Mouse (Mus musculus) embryonic facial prominence, embryonic 10.5 days (tissue): Measurements from ENCODE around the gene Dennd5a. TPM values are rescaled to one million over a fixed set of nuclear protein-coding genes. Genes with fewer than 3 reads are reported as not detected.
"Not testable (repeated sequence)": the region's sequence is repeated elsewhere in the genome, so short reads cannot be mapped to it uniquely, and the experiment has no call there.

ENCODE experiments used
- DNase-seq: peaks from one replicate; pipeline ENCODE4 v3.0.0-alpha.2; 2017; ENCODE audit warnings: low spot score
- H3K27ac ChIP-seq: fragments of 300-500 bp; sonication (generic); replicated peaks from 2 replicates; pipeline ENCODE4 v1.5.1; 2016; ENCODE audit warnings: mild to moderate bottlenecking
- H3K27me3 ChIP-seq: fragments of 300-500 bp; sonication (generic); replicated peaks from 2 replicates; pipeline ENCODE4 v1.6.1; 2016; ENCODE audit warnings: low read depth, mild to moderate bottlenecking; ENCODE audit not compliant: poor library complexity, severe bottlenecking
- H3K36me3 ChIP-seq: fragments of 300-500 bp; sonication (generic); replicated peaks from 2 replicates; pipeline ENCODE4 v1.6.1; 2016; ENCODE audit warnings: mild to moderate bottlenecking, moderate library complexity
- H3K4me1 ChIP-seq: fragments of 300-500 bp; sonication (generic); 2 replicates; pipeline ENCODE4 v1.6.1; 2016
- H3K4me3 ChIP-seq: fragments of 300-500 bp; sonication (generic); 2 replicates; pipeline ENCODE4 v1.5.1; 2016; ENCODE audit warnings: mild to moderate bottlenecking, moderate library complexity
- H3K9me3 ChIP-seq: fragments of 300-500 bp; sonication (generic); 2 replicates; pipeline ENCODE4 v1.6.1; 2016; ENCODE audit warnings: mild to moderate bottlenecking
- WGBS: fragments of 180-500 bp; shearing (Covaris S2); methylation state at CpG from one replicate; pipeline ENCODE4 v1.1.7; 2016; 5-methylcytosine and 5-hydroxymethylcytosine counted together
- polyA plus RNA-seq: library from polyadenylated mRNA; unstranded; fragments of >200 nt; fragmentation: Nextera tagmentation; extraction: Ambion mirVana; gene quantifications from 2 replicates; pipeline ENCODE4 v1.2.1, GENCODE M21; 2016

Dennd5a gene
- polyA plus RNA-seq, 1 experiment from 2014 or later, result 33.3 TPM

GRCm38 (mm10) chr7:109985661-109986132, 25.4 kb upstream of the Dennd5a start:
- DNase-seq, result no peak
- Histone ChIP-seq H3K36me3 (peaks cover 34% of the 10 kb centered on the region), H3K27me3 (no peaks in the 10 kb centered on the region), H3K9me3 (no peaks in the 10 kb centered on the region), H3K4me1 (peaks cover 13% of the 10 kb centered on the region), H3K27ac (peak overlapping the region; percentile 82), H3K4me3 (peak overlapping the region; percentile 68)
- WGBS, result under 1% methylated on average over 27 of the region's 27 CpGs

- peaks cover 44% of the 10 kb centered on the region for H3K36me3 ChIP-seq
- peak overlapping the region; percentile 68; the same call in 1 of the 2 replicates for H3K4me3 ChIP-seq
- H3K27me3 ChIP-seq, H3K27ac ChIP-seq, H3K9me3 ChIP-seq, DNase-seq: not testable (repeated sequence)
- 85% methylated on average over 5 of the region's 5 CpGs for WGBS
- H3K4me1 ChIP-seq, result peaks cover 13% of the 10 kb centered on the region
Measured at GRCm38 (mm10) chr7:109984608-109985007, 24.3 kb upstream of the Dennd5a start.

GRCm38 (mm10) chr7:109977131-109977530, 16.9 kb upstream of the Dennd5a start:
- peaks cover 84% of the 10 kb centered on the region for H3K36me3 ChIP-seq
- not testable (repeated sequence) for H3K9me3 ChIP-seq, DNase-seq, H3K27me3 ChIP-seq, H3K4me3 ChIP-seq, H3K27ac ChIP-seq, H3K4me1 ChIP-seq
- 76% methylated on average over 5 of the region's 5 CpGs for WGBS

- Histone ChIP-seq H3K36me3 (peaks cover 75% of the 10 kb centered on the region), H3K27ac (no peak overlapping the region), H3K27me3 (no peaks in the 10 kb centered on the region), H3K9me3 (no peaks in the 10 kb centered on the region), H3K4me1 (0 out of 2 replicates have a peak, but pooled peaks cover 2% of the 10 kb centered on the region), H3K4me3 (no peak overlapping the region)
- WGBS, result 95% methylated on average over 6 of the region's 6 CpGs
- no peak for DNase-seq
Measured at GRCm38 (mm10) chr7:109975966-109976715, 15.9 kb upstream of the Dennd5a start.

GRCm38 (mm10) chr7:109969542-109969941, 9.3 kb upstream of the Dennd5a start:
- peaks cover 13% of the 10 kb centered on the region for H3K36me3 ChIP-seq
- H3K27ac ChIP-seq, result no peak overlapping the region
- H3K9me3 ChIP-seq, result no peaks in the 10 kb centered on the region
- no peak for DNase-seq
- H3K4me1 ChIP-seq, result peaks cover 16% of the 10 kb centered on the region
- H3K27me3 ChIP-seq, result no peaks in the 10 kb centered on the region
- no peak overlapping the region for H3K4me3 ChIP-seq

GRCm38 (mm10) chr7:109968924-109969450, 8.7 kb upstream of the Dennd5a start:
- Histone ChIP-seq H3K27me3 (no peaks in the 10 kb centered on the region), H3K36me3 (peaks cover 13% of the 10 kb centered on the region), H3K4me3 (no peak overlapping the region), H3K9me3 (no peaks in the 10 kb centered on the region), H3K27ac (no peak overlapping the region), H3K4me1 (peaks cover 16% of the 10 kb centered on the region)
- DNase-seq, result peak; percentile 20
- WGBS, result 14% methylated on average over 2 of the region's 2 CpGs

- 0 out of 2 replicates have a peak overlapping the region, but pooled peaks have one; percentile 14 for H3K27ac ChIP-seq
- peaks cover 16% of the 10 kb centered on the region for H3K4me1 ChIP-seq
- H3K36me3 ChIP-seq, result peaks cover 7% of the 10 kb centered on the region; the same call in 1 of the 2 replicates
- H3K27me3 ChIP-seq, result no peaks in the 10 kb centered on the region
- WGBS, result 78% methylated on average over 11 of the region's 11 CpGs
- H3K4me3 ChIP-seq, result no peak overlapping the region
- DNase-seq, result no peak
- no peaks in the 10 kb centered on the region for H3K9me3 ChIP-seq
Measured at GRCm38 (mm10) chr7:109967805-109968579, 7.7 kb upstream of the Dennd5a start.

- Histone ChIP-seq H3K36me3 (no peaks in the 10 kb centered on the region), H3K27me3 (0 out of 2 replicates have a peak, but pooled peaks cover 9% of the 10 kb centered on the region), H3K4me1 (peaks cover 25% of the 10 kb centered on the region), H3K4me3 (no peak overlapping the region), H3K9me3 (no peaks in the 10 kb centered on the region), H3K27ac (no peak overlapping the region)
- DNase-seq, result no peak
Measured at GRCm38 (mm10) chr7:109965658-109966057, 5.4 kb upstream of the Dennd5a start.

GRCm38 (mm10) chr7:109963707-109964106, 3.4 kb upstream of the Dennd5a start:
- DNase-seq, result no peak
- H3K4me1 ChIP-seq, result peaks cover 26% of the 10 kb centered on the region
- no peak overlapping the region for H3K4me3 ChIP-seq
- WGBS, result 90% methylated on average over 4 of the region's 4 CpGs
- H3K27ac ChIP-seq, result no peak overlapping the region
- no peaks in the 10 kb centered on the region for H3K36me3 ChIP-seq
- no peaks in the 10 kb centered on the region for H3K9me3 ChIP-seq
- 0 out of 2 replicates have a peak, but pooled peaks cover 9% of the 10 kb centered on the region for H3K27me3 ChIP-seq

GRCm38 (mm10) chr7:109962596-109962995, 2.3 kb upstream of the Dennd5a start:
- H3K27me3 ChIP-seq, result 0 out of 2 replicates have a peak, but pooled peaks cover 9% of the 10 kb centered on the region
- H3K27ac ChIP-seq, result no peak overlapping the region
- no peaks in the 10 kb centered on the region for H3K36me3 ChIP-seq
- H3K9me3 ChIP-seq, result no peaks in the 10 kb centered on the region
- H3K4me1 ChIP-seq, result peaks cover 37% of the 10 kb centered on the region
- no peak overlapping the region for H3K4me3 ChIP-seq
- no peak for DNase-seq
- 71% methylated on average over 4 of the region's 4 CpGs for WGBS

GRCm38 (mm10) chr7:109961570-109961969, 1.3 kb upstream of the Dennd5a start:
- DNase-seq, result no peak
- WGBS, result 80% methylated on average over 2 of the region's 2 CpGs
- no peak overlapping the region for H3K4me3 ChIP-seq
- no peaks in the 10 kb centered on the region for H3K9me3 ChIP-seq
- H3K27ac ChIP-seq, result no peak overlapping the region
- 0 out of 2 replicates have a peak, but pooled peaks cover 9% of the 10 kb centered on the region for H3K27me3 ChIP-seq
- H3K36me3 ChIP-seq, result no peaks in the 10 kb centered on the region
- peaks cover 39% of the 10 kb centered on the region for H3K4me1 ChIP-seq

- H3K4me3 ChIP-seq, result peak overlapping the region; percentile 93
- H3K27me3 ChIP-seq, result 0 out of 2 replicates have a peak, but pooled peaks cover 9% of the 10 kb centered on the region
- H3K36me3 ChIP-seq, result no peaks in the 10 kb centered on the region
- 5% methylated on average over 13 of the region's 13 CpGs for WGBS
- peak overlapping the region; percentile 95 for H3K27ac ChIP-seq
- no peaks in the 10 kb centered on the region for H3K9me3 ChIP-seq
- H3K4me1 ChIP-seq, result peaks cover 39% of the 10 kb centered on the region
- DNase-seq, result no peak
Measured at GRCm38 (mm10) chr7:109960613-109961154, 414 bp upstream of the Dennd5a start.
